Comparison of ENCODE assay signal across 9 mouse cellular contexts in the genomic region with DNA sequence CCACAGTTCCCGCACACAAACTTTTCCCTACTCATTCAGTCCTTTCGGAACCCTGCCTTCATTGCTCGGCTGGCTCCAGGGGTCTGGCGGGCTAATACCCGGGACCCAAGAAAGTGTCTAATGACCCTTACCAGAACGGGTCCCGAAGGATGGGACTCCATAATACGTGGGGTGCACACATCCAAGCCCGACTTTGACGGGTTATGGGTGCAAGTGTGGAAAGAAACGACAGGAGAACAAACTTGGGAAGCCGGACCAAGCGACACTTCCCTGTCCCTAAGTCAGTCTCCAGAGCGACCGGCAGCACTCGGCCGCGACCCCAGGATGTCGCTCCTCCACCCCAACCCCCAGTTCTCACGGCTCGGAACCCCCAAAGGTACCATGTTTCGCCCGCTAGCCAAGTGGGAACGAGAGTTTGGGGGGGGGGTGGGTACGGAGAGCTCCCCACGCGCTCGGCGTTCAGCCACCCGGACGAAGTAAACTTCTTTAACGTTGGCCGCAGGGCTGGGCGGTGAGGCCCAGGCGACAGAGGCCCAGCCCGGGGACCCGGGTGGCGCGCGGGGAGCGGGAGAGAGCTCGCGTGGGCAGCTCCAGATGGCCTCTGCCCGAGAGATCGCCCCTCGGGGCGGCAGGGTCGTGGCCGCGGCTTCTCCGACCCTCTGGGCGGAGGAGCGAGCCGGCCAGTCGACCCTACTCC. TPM values are rescaled to one million over a fixed set of nuclear protein-coding genes. Genes with fewer than 3 reads are reported as not detected.
A peak's percentile ranks its signal among the peaks of the same experiment; 100 is the strongest.
DNase-seq lines count a peak whose midpoint lies in the region; ATAC-seq and TF ChIP-seq lines count a peak whose summit lies in the region.
"Had no signal": no experiment of that assay in that cellular context is flagged by ENCODE, and none has a peak within 500 bp of the region (broad histone marks: within the 10 kb centered on the region; RNA-seq: fewer than 3 reads in every experiment).

No protein-coding gene starts in this region.

- intact Hi-C loops in heart, adult 2 months (cut with DNase I) = no loop called here

- no peak for TF ChIP-seq CTCF in heart, adult 2 months (IDR thresholded peaks at IDR 0.05)

- H3K79me2 ChIP-seq in heart, adult 2 months (replicated peaks; ENCODE audit: control insufficient read depth, insufficient read depth, low read length) = no peaks in the 10 kb centered on the region

- peak overlapping the region; percentile 69 for H3K4me2 ChIP-seq in hindbrain, embryonic 15.5 days
- peak overlapping the region; percentile 77 for H3K4me2 ChIP-seq in midbrain, embryonic 16.5 days (ENCODE audit: low read length)

- H3K27ac ChIP-seq in heart, adult 2 months = no peak overlapping the region
- peak overlapping the region; percentile 83 for H3K27ac ChIP-seq in hindbrain, embryonic 15.5 days (replicated peaks)
- peak overlapping the region; percentile 68 for H3K27ac ChIP-seq in midbrain, embryonic 16.5 days (ENCODE audit: low read length)

- no peak for TF ChIP-seq EP300 in heart, adult 2 months (IDR thresholded peaks at IDR 0.05; ENCODE audit: insufficient read depth, low read depth, low read length)

- H3K4me3 ChIP-seq in heart, adult 2 months = peak overlapping the region; percentile 52
- peak overlapping the region; percentile 50 for H3K4me3 ChIP-seq in hindbrain, embryonic 15.5 days
- H3K4me3 ChIP-seq in midbrain, embryonic 16.5 days (ENCODE audit: low read depth, low read length) = peak overlapping the region; percentile 50

- under 1% methylated on average over 55 of the region's 55 CpGs for WGBS in heart, adult 2 months
- under 1% methylated on average over 55 of the region's 55 CpGs for WGBS in hindbrain, embryonic 15.5 days
- under 1% methylated on average over 54 of the region's 55 CpGs for WGBS in midbrain, embryonic 16.5 days

- H3K9me3 ChIP-seq in hindbrain, embryonic 15.5 days = no peaks in the 10 kb centered on the region
- H3K9me3 ChIP-seq in midbrain, embryonic 16.5 days (replicated peaks; ENCODE audit: control insufficient read depth, low read length, poor library complexity, severe bottlenecking) = no peaks in the 10 kb centered on the region

- H3K27me3 ChIP-seq in heart, adult 2 months (ENCODE audit: control insufficient read depth, insufficient read depth, low read length) = peaks cover 36% of the 10 kb centered on the region
- H3K27me3 ChIP-seq in hindbrain, embryonic 15.5 days = peaks cover 28% of the 10 kb centered on the region
- H3K27me3 ChIP-seq in midbrain, embryonic 16.5 days (ENCODE audit: control insufficient read depth, insufficient read depth, low read depth, low read length) = peaks cover 21% of the 10 kb centered on the region
- H3K27me3 ChIP-seq: CH12.LX had no signal

- no peaks in the 10 kb centered on the region for H3K4me1 ChIP-seq in heart, adult 2 months (ENCODE audit: control insufficient read depth, insufficient read depth, low read length)
- peaks cover 36% of the 10 kb centered on the region for H3K4me1 ChIP-seq in hindbrain, embryonic 15.5 days (replicated peaks)
- peaks cover 23% of the 10 kb centered on the region for H3K4me1 ChIP-seq in midbrain, embryonic 16.5 days (ENCODE audit: control insufficient read depth, insufficient read depth, low read length)

- no peak for TF ChIP-seq POLR2A in heart, adult 2 months (IDR thresholded peaks at IDR 0.05; ENCODE audit: insufficient read depth, low read depth, low read length)

- no peak for DNase-seq in heart, adult 2 months
- no peak for DNase-seq in heart, postnatal 4 days
- peak; percentile 57 for DNase-seq in embryo, embryonic 11 days
- DNase-seq in cerebellum, adult 9-11 months = no peak
- no peak for DNase-seq in right cerebral cortex, postnatal 14 days
- no peak for DNase-seq in left cerebral cortex, adult 18-20 months (ENCODE audit: low spot score in 2 of 2)

- no peak for ATAC-seq in hindbrain, embryonic 15.5 days (ENCODE audit: low FRiP score, low read depth)
- no peak for ATAC-seq in midbrain, embryonic 16.5 days

- H3K36me3 ChIP-seq in heart, adult 2 months (ENCODE audit: control insufficient read depth, insufficient read depth, low read length) = no peaks in the 10 kb centered on the region
- H3K36me3 ChIP-seq in hindbrain, embryonic 15.5 days = no peaks in the 10 kb centered on the region
- no peaks in the 10 kb centered on the region for H3K36me3 ChIP-seq in midbrain, embryonic 16.5 days (ENCODE audit: control insufficient read depth, insufficient read depth, low read length)

- H3K9ac ChIP-seq in heart, adult 2 months (ENCODE audit: low read depth, low read length) = peak overlapping the region; percentile 40; the same call in 1 of the 2 replicates
- peak overlapping the region; percentile 48 for H3K9ac ChIP-seq in hindbrain, embryonic 15.5 days
- H3K9ac ChIP-seq in midbrain, embryonic 16.5 days (ENCODE audit: low read depth, low read length) = peak overlapping the region; percentile 54

RNA-seq across cellular contexts. Expression of gene Sall1, which starts 2.4 kb away (rescaled TPM):
- total RNA-seq in heart, adult 2 months (2021) = 1 to 10 TPM in 1 of 2 experiments, under 1 TPM in 1; 0.91 to 1.2 TPM
- 0.80 and 1.1 TPM in 2 replicates for polyA plus RNA-seq in heart, adult 2 months (2012; rRNA removed)
- total RNA-seq in heart, postnatal 4 days (2021) = 1 to 10 TPM; 5.0 to 6.3 TPM
- polyA plus RNA-seq in hindbrain, embryonic 15.5 days (2015; fragmentation: Nextera tagmentation; extraction: Ambion mirVana) = 6.0 and 8.1 TPM in 2 replicates
- polyA plus RNA-seq in midbrain, embryonic 16.5 days (2015; fragmentation: Nextera tagmentation; extraction: Ambion mirVana) = 5.1 and 5.8 TPM in 2 replicates
- total RNA-seq in left cerebral cortex, adult 18-20 months (2021) = 10 to 100 TPM; 12.5 to 12.7 TPM
- total RNA-seq: CH12.LX had no signal
